Mouse (Mus musculus): ENCODE measurements at regions not wholly inside any gene's neighbourhood (a gene's known extent, or its start where the extent isn't known, plus 50 kb on each side); places are given as distances from the start of the nearest gene placed in this dataset.

DNA sequence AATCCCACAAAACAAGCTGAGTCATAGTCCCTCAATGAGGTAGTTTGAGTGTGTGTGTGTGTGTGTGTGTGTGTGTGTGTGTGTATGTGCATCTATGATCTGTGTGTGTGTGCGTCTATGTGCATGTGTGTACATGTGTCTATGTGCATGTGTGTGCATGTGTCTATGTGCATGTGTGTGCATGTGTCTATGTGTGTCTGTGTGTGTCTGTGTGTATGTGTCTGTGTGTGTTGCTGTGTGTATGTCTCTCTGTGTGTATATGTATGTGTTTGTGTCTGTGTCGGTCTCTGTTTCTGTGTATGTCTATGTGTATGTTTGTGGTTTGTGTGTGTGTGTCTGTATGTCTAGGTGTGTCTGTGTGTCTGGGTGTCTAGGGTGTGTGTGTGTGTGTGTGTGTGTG, 309.1 kb upstream of the Brinp3 start:
- intact Hi-C loops (cut with DNase I) = no loop called here
- DNase-seq (ENCODE audit: extremely low spot score in 1 of 2, low spot score in 2 of 2) = no peak

DNA sequence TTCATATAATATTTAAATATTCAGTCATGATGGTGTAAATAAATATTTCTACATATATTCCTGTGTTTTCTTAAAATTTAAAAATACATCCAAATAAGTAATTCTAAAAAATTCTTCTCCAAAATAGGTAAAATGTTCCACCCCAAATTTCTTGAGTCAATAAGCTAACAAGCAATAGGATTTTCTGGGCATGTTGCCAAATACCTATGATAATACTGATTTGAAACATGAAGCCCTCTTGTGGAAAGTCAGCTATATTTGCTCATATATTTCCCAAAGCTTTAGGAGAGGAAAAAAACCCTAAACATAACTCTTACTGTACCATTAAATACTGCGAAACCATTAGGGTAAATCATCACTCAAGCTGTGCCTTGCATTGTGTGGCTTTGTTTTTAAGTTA, 282.9 kb upstream of the Brinp3 start:
- no peak for DNase-seq (ENCODE audit: extremely low spot score in 1 of 2, low spot score in 2 of 2)
- intact Hi-C loops (cut with DNase I) = no loop called here

DNA sequence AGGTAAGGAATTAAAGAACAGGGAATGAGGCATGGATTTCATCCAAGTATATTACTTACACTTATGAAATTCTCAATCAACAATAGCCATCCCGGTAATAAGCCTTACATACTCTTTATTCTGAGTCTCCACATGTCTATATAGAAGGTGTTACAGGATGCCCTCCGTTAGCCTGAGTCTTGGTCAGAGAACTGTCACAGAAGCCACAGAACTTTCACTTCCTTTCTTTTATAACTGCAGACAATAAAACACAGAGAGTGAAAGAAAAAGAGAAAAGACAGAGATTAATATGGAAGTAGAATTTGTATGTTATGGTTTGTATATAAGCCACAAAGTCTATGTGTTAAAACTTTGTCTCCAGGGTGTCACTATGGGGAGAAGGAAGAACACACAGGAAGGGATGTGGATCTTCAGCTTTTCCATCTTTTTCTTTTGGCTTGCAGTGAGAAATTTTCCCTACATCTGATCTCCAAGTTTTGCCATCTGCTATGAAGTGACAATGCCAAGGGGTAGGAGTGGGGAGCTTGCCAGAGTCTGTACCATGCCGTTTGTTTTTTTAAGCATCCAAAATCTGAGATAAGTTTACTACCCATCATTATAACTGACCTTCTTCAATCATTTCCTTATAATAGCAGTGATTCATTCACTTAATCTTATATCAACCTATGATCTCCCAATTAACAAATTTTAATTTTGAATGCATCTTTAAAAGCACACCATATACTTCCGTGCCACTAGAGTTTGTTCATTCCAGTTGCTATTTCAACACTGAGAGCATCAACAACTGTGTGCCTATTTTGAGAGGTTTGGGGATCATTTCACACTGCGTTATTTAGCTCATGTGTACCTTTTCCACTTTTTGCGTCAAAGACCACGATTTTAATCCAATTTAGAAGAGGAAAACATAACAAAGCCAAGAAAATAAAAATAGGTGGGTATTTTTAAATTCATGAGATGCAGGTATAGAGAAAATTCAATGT, 262.8 kb upstream of the Brinp3 start:
- intact Hi-C loops (cut with DNase I) = no loop called here
- DNase-seq (ENCODE audit: extremely low spot score in 1 of 2, low spot score in 2 of 2) = peak; percentile 7 to 17

DNA sequence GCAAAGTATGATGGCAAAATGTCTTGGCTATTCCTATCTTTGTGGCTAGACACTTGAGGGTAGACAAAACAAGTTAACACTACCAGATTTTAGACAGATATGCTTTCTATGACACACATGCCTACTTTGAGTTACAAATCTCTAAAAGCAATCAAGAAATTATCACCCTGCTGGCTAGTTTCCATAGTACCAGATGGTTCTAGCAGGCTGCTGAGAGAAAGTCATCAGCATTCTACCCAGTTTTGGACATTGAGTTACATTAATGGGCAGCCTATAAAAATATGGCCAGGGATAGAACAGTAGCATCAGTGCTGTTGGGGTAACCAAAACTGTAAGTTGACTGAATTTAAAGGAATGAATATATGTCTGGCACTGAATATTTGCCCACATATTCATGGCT, 234.2 kb upstream of the Brinp3 start:
- intact Hi-C loops (cut with DNase I) = no loop called here
- no peak for DNase-seq (ENCODE audit: extremely low spot score in 1 of 2, low spot score in 2 of 2)

DNA sequence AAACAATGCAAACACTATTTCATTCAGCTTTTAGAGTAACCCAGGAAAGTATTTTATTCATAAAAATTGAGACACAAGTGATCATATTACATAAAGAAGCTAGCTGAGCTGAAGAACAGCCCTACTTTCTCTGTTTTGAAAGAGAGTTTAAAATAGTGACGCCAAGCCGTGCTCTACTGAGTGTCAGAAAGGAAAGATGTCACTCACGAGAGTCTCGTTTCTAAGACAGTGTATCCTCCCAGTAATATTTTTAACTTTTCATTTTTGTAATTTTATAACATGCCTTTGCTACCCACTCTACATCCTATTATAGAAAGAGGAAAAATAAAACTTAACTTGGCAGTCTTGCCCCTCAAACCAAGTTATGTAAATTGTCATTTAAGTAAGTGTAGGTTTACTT, 195.5 kb upstream of the Brinp3 start:
- no peak for DNase-seq (ENCODE audit: extremely low spot score in 1 of 2, low spot score in 2 of 2)
- intact Hi-C loops (cut with DNase I) = no loop called here

DNA sequence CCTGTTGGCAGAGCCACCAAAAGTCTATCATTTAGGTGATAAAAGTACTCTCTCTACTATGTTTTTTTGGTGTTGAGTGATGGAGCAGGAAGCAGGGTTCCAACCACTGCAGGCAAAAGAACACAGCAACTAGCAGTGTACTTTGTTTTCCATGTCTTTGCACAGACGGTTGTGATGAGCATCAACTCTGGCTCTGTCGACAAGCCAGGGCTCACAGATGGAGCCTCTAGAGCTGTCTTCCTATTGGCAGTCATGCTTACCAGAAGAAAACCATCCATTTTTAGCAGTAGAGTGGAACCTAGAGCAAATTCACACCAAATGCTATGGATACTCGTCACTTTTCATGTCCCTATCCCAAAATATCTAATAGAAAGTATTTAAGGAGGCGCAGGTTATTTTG, 182.0 kb upstream of the Brinp3 start:
- intact Hi-C loops (cut with DNase I) = no loop called here
- DNase-seq (ENCODE audit: extremely low spot score in 1 of 2, low spot score in 2 of 2) = no peak

DNA sequence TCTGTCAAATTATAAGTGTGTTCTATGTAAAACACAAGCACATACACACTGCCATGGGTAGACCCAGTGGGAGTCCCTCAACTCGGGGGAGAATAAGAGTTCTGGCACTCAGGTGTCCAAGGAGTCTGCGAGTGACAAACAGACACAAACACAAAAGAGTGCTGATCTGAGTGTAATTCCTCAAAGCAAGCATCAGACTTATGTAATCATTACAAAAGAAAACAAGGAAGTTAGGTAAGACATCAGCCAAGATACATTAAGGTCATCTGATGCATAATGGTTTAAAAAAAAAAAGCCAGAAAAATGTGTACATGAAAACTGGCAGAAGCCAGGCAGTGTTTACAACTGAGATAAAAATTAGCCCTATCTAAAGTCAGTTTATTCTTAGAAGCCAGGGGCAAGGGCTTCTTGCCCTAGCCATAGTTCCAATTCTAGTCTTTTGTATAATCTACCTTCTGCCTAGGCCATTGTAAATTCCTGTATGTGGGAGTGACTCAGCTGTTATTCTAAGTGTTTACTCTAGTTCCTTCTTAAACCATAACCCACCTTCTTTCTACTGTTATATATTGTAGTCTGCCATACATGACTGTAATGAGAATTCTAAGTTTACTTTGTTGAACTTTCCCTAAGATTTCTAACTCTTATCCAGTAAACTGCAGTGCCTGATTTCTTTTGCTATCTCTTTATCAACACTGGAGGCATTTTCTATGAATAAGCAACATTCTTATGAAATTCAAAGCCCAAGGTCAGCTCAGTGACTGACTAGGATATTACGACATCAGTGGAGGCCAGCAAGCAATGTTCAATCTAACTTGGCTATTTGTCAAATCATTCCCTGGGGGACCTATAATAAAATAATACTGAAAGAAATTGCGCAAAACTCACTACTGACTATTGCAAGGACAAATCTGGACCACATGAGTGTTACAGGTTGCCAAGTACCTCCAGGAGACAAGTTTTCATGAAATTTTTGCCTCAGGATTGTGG, 178.1 kb upstream of the Brinp3 start:
- no peak for DNase-seq (ENCODE audit: extremely low spot score in 1 of 2, low spot score in 2 of 2)
- intact Hi-C loops (cut with DNase I) = no loop called here

DNA sequence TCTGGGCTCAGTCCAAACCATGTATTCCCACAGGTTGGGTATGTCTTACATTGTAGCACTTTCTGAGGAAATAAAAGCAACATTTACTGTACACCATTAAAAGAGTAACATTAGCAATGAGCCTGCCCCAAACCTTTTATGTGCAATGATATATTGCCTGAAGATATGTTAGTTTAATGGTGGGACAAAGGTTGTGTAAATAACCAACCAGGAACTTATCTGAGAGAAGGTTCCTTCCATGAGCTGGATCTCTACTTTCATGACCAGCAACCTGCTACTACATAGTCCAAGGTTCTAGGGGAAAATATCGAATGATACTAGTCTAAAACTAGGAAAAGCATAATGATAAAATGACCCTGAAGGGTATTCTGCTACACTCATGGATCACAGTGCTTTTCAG, 172.5 kb upstream of the Brinp3 start:
- DNase-seq (ENCODE audit: extremely low spot score in 1 of 2, low spot score in 2 of 2) = no peak
- intact Hi-C loops (cut with DNase I) = no loop called here

DNA sequence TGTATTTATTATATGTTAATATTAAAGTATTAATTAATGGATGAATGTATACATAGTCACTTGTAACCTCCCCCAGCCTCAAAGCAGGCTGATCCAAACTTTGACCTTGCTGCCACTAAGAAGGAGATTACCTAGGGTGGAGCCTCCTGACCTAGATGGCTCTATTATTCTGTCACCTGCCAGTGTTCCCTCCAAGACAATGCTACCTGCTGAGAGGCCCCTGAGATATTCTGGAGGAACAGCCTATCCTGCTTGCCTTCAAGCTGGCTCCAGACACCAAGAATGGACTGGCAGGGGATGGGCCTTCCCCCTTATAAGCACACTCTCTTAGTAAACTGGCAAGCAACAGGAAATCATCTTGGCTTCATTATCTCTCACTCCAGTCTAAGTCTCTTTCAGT, 171.7 kb upstream of the Brinp3 start:
- intact Hi-C loops (cut with DNase I) = no loop called here
- DNase-seq (ENCODE audit: extremely low spot score in 1 of 2, low spot score in 2 of 2) = no peak

DNA sequence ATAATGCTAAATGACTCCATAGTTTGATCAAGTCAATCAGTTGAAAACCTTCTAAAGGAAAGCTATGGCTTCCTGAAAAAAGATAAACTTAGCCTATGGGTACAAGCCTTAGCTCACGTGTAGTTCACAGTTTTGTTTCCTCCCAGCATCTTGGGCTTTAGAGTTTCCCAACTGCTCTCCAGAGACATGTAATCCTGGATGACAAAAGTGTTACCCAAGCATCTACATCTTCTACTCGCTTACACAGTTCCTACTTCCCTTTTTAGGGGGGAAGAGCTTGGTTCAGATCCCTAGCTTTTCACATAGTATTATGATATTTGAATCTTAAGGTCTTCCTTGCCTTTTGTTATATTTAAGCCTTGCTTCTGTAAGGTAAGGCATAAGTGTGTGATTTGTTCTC, 157.5 kb upstream of the Brinp3 start:
- DNase-seq (ENCODE audit: extremely low spot score in 1 of 2, low spot score in 2 of 2) = no peak
- intact Hi-C loops (cut with DNase I) = no loop called here

DNA sequence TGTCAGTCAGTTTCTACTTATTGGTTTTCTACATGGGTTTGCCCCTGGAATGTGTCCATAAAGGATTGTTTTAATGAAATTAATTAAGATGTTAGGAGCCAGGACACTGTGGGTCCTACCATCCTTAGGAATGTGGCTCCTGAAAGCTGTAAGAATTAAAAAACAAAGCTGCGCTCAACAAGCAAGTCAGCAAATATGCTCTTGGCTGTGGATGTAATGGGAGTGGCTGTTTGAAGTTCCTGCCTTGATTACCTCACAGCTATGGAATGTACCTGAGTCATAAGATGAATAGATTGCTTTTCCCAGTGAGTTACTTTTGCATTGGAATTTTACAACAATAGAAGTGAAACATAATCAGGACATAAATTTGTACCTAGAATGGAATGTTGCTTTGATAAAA, 137.6 kb upstream of the Brinp3 start:
- intact Hi-C loops (cut with DNase I) = no loop called here
- DNase-seq (ENCODE audit: extremely low spot score in 1 of 2, low spot score in 2 of 2) = no peak

DNA sequence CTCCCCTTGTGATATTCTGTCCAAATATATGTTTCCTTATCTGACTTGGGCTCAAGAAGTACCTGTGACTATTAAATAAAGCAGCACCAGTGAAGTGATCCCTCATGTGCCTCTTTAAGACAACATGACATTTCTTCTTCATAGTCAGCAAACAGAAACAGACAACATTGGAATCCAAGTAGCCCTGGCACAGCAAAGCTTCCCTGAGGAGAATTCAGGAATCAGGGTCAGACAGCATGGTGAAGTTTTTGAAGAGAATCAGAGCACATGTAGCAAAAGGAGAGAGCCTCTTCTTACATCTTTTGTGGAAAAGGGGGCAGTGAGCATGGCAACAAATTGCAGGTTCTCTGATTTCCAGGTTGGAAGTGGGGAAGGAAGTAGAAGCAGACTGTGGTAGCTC, 136.3 kb upstream of the Brinp3 start:
- DNase-seq (ENCODE audit: extremely low spot score in 1 of 2, low spot score in 2 of 2) = no peak
- intact Hi-C loops (cut with DNase I) = no loop called here

DNA sequence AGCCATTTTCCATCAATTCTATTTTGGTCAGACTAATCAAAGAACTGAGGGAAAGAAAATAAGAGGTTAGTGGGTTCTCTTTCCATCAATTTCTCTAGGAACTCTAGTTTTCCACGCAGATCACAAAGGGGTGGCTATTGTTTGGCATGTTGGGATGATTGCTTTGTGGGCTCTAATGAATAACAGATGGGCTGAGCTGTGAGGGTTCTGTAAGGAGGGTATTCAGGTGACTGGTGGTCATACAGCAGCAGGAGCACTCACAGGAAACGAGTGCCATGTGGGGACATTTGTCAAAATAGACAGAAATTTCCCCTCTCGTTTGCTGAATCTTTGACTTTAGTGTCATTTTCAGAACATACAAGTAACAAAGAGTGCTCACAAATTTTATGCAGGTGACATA, 134.9 kb upstream of the Brinp3 start:
- intact Hi-C loops (cut with DNase I) = no loop called here
- no peak for DNase-seq (ENCODE audit: extremely low spot score in 1 of 2, low spot score in 2 of 2)

DNA sequence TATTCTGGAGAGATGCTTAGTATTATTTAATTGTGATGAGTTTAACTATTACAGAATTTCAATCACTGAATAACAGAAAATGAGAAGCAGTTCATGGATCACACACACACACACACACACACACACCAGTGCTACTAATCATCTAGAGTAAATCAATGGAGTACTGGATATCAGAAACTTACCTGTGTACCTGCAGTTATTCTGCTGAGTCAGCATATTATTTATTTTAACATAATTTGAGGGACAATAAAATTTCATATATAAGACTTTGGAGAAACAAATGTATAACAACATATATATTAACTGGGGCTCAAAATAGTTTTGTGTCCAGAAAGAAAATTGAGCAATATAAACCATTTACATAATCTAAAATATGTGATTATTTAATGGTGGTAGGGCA, 134.4 kb upstream of the Brinp3 start:
- no peak for DNase-seq (ENCODE audit: extremely low spot score in 1 of 2, low spot score in 2 of 2)

DNA sequence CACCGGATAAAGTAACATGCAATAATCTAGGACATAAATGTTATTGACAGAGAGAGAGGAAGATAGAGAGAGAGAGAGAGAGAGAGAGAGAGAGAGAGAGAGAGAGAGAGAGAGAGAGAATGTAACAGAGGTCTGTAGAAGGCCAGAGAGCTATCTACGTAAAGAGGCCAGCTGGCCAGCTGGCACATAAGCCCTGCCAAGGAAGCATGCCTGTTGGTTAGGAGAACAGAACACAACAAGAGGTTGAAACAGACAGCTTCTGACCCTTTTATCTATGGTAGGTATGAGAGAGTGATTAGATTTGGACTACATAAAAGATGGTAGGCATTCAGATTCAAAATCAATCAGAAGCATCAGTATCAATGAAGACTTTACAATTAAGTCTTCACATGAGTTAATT, 130.8 kb upstream of the Brinp3 start:
- intact Hi-C loops (cut with DNase I) = no loop called here
- no peak for DNase-seq (ENCODE audit: extremely low spot score in 1 of 2, low spot score in 2 of 2)

More for the DNA sequence above, 134.4 kb upstream of the Brinp3 start:
- intact Hi-C loops (cut with DNase I) = no loop called here

All from left cerebral cortex, postnatal 10 days (tissue).